Mouse (Mus musculus) lung, adult 2 months (tissue): ENCODE measurements around the gene Aqp12.

Source experiments
- CTCF ChIP-seq: fragments of 200-500 bp; IDR thresholded peaks from 2 replicates; pipeline ENCODE4 v1.5.1; 2011; ENCODE audit warnings: mild to moderate bottlenecking, low read length, control low read depth; ENCODE audit not compliant: insufficient read depth
- POLR2A ChIP-seq: fragments of 200-500 bp; IDR thresholded peaks from 2 replicates; pipeline ENCODE4 v1.6.1; 2011; ENCODE audit warnings: low read depth, mild to moderate bottlenecking, control low read depth, low read length, borderline replicate concordance; ENCODE audit errors: extremely low read depth

- no peak for TF ChIP-seq CTCF
- no peak for TF ChIP-seq POLR2A
These were observed 30.0 kb upstream of the Aqp12 start for GRCm38 (mm10) chr1:92976141-92976566.
